Mouse (Mus musculus) v-Abl transformed pro-B cells (cell line): ENCODE data around the gene Gm17428.
"Not testable (repeated sequence)": the region's sequence is repeated elsewhere in the genome, so short reads cannot be mapped to it uniquely, and the experiment has no call there.

Experiments used
- in situ Hi-C, 2 experiments: fragments of 400-800 bp; cut with MboI; formaldehyde crosslinking; loops; one replicate each; pipeline ENCODE4 v1.15.1; 2025; ENCODE audit not compliant: unreplicated experiment in 2 of 2

Gm17428 gene

DNA sequence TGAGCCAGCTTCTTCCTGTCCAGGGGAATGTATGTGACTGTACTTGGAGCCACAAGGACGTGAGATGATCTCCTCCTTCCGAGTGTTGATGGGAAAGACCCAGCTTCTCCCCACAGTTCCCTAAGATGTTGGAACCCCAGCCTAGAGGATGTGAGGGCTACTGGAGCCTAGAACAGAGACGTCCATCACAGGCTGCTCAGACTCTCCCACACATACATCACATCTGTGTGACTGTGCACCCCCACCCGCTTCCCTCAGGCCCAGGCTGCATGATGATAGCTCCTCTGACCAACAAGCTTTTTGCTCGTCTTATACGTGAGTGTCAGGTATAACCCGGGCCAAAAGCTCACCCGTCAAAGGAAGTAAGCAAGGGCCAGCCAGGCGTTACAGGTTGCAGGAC, 28.0 kb upstream of the Gm17428 start:
- in situ Hi-C loops = no loop called here

DNA sequence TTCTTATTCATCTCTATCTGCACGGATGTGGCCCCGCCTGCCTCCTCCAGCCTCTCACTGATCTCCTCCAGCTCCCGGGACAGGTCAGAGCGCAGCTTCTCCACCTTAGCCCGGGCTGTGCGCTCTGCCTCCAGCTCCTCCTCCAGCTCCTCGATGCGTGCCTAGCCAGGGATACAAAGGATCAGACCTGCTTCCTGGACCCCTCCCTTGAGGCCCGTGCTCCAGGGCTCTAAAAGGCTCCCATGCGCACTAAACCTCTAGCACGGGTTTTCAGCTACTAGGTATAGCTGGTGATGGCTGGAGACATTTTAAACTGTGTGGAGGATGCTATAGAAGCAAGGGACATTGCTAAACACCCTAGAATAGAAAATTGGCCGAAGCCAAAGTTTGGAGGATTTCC, 26.2 kb upstream of the Gm17428 start:
- in situ Hi-C loops = no loop called here

DNA sequence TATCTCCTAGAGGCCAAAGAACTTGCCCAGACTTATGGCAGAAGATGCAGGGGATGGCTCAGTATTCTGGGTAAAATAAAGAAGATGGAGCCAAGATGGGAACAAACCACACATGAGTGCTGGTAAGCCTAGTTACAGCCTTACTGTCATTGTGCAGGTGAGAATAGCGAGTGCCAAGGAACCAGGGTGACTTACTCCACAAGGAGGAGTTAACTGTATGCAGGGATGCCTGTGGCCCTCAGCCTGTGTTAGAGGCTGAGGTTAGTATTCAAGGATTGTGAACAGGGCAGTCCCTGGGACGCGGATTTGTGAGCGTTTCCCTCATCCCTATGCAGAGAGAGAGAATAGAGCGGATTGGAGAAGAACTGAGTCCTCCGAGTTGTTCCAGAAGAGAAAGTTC, 25.1 kb upstream of the Gm17428 start:
- in situ Hi-C loops = no loop called here

DNA sequence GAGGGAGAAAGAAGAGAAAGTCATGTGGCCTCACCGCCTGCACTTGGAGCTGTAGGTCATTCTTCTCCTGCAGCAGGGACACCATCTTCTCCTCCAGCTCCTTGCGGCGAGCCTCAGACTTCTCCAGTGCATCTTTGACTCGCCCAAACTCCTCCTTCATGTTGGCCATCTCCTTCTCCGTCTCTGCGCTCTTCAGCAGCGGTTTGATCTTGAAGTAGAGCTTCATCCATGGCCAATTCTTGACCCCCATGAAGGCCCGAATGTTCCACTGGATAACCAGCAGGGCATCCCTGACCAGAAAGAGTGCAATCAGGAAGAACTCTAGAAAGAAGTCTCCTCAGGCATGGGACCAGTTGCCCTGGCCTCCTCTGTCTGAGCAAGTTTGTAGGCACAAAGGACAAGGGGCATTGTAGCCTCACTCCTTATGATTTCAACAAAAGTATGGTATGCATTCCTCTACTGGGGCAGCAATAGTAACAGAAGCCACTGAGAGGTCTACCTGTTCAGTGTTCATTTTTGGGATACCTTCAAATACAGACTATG, 23.0 kb upstream of the Gm17428 start:
- in situ Hi-C loops = no loop called here

DNA sequence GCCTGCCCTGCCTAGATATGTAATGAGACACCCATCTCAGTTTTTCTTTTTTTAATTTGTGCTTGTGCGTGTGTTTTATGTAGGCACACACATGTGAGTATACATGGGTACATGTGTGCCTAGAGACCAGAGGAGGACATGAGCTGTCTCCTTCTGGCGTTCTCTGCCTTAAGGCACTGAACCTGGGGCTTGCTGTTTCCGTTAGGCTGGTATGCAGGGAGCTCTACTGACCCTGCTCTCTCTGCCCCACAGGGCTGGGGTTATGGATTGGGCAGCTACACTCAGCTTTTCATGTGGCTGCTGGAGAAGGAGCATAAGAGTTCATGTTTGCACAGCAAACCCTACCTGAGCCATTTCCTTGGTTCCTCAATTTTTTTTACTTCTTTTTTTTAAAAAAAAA, 22.3 kb upstream of the Gm17428 start:
- in situ Hi-C loops = no loop called here

DNA sequence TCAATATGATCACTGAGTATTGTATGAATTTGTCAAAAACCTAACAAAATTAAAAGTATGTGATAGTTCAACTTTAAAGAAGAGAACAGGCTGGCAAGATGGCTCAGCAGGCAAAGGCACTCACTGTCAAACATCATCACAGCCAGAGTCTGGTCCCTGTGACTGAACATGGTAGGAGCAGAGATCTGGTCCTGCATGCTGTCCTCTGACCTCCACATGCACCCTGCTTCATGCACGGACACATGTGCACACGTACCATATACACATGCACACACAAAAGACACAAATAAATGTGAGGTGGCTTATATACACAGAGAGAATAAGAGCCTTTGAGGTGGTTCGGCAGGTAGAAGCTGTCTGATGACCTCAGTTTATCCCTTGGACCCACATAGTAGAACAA, 21.3 kb upstream of the Gm17428 start:
- in situ Hi-C loops = no loop called here

DNA sequence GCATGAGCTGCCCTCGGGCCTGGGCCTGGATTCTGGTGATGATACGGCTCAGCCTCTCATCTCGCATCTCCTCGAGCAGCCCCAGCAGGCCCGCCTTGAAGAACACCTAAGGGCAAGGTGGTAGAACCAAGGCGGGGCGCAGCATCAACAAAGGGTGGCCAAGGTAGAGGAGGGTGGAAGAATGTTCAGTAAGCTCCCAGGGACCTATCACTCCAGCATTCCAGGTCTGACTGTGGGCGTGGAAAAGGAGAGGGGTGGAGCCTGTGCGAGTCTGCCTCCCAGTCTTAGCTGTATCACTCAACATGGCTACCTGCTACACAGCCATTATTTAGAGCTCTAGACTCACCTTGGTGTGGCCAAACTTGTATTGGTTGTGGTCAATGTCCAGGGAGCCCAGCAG, 20.2 kb upstream of the Gm17428 start:
- in situ Hi-C loops = no loop called here

DNA sequence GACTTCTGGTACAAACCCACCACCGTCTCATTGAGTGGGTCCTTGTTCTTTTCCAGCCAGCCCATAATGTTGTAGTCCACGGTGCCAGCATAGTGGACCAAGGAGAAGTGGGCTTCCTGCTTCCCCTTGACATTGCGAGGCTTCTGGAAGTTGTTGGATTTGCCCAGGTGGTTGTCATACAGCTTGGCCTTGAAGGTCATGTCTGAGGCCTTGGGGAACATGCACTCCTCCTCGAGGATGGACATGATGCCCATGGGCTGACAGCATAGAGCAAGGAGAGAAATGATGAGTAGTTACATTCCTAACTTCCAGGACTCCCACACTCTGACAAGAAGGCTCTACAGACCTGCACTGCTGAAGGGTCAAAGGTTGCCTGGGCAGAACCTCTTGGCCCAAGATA, 18.2 kb upstream of the Gm17428 start:
- in situ Hi-C loops = no loop called here

DNA sequence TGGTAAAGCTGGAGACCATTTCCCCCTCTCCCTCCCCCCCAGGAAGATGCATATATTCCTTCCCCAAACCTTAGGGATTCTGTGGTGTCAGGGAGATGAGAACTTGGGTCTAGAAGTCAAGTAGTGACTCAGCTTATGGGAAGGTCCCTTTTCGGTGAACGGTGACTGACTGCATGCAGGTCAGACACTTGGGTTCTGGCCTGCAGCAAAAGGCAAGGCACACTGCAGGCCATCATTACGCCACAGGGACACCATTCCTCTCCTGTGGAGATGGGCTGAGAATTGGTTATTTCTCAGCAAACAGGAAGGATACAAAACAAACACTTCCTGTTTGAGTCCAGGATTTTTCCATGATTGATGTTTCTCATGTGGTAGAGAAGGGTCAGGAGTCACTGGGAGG, 17.5 kb upstream of the Gm17428 start:
- in situ Hi-C loops = no loop called here

DNA sequence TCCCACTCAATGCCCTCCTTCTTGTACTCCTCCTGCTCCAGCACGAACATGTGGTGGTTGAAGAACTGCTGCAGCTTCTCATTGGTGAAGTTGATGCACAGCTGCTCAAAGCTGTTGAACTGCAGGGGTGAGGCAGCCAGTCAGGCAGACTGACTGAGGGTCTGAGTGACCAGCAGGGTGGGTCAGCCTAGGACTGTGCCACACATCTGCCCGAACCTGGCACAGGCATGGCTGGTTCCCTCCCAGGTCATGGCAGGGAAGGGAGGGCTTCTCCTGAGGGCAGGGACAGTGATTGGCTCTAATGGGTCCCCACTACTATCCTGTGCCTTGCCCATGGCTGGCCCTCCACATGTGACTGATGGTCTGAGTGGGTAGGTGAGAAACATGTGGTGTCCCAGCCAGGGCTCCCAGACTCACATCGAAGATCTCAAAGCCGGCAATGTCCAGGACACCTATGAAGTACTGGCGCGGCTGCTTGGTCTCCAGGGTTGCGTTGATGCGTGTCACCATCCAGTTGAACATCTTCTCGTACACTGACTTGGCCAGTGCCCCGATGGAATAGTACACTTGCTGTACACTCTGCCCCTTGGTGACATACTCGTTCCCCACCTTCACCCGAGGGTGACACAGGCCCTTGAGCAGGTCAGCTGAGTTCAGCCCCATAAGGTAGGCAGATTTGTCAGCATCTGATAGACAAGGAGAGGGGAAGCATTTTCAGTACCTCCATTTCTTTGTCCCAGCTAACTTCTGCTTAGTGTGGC, 16.7 kb upstream of the Gm17428 start:
- in situ Hi-C loops = not testable (repeated sequence)

DNA sequence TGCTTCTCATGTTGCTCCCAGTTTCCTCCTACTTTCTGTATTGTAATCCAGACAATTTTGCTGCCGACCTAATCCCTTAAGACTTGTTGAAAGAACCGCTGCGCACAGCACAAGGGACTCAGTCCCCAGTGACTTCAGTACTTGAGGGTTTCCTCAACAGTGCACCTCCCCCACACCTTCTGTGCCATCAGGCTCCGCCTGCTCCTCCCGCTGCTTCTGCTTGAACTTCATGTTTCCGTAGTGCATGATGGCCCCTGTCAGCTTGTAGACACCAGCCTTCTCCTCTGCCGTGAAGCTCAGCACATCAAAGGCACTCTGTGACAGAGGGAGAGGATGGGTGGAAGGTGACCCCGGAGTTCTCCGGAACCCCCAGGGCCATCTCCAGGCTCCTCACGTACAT, 16.0 kb upstream of the Gm17428 start:
- in situ Hi-C loops = no loop called here

DNA sequence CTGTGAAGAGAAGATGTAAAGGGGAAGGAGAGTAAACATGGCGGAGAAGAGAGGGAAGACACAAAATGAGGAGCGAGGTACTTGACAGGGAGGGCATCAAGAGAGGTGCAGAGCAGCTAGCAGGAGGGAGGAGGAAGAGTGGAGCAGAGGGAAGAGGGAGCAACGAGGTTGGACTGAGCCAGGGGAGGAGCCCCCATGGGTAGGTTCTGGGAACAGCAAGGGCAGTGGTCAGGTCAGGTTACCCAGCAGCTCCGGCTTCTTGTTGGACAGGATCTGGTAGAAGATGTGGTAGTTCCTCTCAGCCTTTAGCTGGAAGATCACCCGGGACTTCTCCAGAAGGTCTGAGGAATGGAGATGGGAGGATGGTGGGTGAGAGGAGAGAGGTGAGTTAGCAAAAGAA, 15.2 kb upstream of the Gm17428 start:
- in situ Hi-C loops = no loop called here

DNA sequence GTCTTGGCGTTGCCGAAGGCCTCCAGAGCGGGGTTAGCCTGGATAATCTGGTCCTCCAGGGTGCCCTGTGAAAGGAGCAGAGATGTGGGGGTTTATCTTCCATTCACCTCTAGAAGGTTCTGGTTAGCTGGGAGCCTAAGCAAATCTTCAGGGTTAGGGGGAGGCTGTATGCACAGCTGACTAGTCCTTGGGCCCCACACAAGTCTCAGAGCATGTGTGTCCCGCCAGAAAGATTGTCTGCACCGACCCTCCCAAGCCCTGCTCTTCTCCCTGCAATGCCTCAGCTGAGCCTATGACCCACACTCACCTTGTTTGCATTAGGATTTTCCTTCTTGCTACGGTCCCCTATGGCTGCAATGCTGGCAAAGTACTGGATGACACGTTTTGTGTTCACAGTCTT, 14.0 kb upstream of the Gm17428 start:
- in situ Hi-C loops = no loop called here

DNA sequence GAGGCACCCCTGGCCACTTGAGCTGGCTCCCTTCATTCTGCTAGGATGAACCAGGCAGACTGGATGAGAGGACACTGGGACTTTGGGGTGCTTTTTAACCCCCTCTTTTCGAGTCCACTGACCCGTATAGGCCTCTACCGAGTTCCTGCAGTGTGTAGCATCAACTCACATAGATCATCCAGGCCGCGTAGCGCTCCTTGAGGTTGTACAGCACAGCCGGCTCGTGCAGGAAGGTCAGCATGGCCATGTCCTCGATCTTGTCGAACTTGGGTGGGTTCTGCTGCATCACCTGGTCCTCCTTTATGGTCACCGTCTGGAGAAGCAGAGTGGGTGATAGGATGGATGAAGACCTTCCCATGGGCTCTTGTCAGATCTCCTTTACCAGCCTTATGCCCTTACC, 13.0 kb upstream of the Gm17428 start:
- in situ Hi-C loops = no loop called here

DNA sequence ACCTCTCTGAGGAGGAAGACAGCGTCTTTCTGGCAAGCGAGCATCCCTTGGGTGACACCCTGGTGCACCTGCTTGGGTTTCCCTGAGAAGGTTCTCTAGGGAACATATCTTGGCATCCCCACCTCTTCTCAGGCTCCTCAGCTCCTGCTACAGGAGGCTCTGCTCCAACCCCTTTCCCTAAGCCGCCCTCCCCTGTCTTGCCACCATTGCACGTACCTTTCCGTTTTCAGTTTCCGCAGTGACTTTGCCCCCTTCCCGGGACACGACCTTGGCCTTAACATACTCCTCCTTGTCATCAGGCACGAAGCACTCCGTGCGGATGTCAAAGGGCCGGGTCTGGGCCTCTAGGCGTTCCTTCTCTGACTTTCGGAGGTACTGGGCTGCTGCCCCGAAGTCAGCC, 11.7 kb upstream of the Gm17428 start:
- in situ Hi-C loops = no loop called here

DNA sequence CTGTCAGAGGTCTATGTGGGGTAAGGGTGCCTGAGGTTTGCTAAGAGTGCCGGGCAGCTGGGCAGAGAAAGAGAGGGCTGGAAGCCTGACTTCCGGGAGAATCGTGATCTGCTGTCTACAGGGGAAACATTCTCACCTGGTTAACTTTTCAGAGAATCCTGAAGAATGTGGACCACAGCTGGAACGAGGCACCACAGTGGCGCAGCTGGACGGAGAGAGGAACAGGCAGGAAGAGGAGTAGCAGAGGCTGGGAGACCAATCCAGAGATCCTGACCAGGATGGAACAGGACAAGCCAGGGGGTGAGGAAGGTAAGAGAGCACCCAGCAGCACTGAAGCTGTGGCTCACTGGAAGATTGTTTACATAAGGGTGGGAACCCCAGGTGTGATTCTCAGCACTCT, 11.1 kb upstream of the Gm17428 start:
- in situ Hi-C loops = no loop called here

DNA sequence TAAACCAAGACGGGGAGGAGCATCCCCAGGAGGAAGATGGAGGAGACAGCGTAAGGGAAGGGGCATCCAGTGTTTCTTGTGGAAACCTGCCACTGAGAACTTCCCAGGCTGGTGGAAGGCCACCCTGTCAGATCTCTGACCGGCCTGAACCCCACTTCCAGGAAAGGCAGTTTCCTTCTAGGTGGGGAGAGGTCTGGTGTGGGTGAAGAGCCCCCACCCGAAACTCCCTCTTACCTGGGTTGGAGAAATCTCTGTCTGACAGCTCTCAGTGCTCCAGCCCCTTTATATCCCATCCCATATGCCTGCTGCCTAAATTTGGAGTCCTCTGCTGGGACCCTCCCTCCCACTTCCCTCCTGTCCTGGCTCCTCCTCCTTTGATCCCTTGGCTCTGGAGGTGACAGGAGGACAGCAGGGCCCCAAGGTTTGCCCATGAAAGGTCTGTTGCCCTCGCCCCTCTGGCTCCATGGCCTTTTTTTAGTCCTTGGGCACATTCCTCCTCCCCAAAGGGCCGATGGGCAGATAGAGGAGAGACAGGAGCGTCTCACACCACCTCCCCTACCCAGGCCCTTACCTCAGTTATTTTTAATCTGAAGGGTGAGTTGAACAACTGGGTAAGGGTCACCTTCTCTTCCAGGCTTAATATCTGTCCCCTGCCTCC, 10.3 kb upstream of the Gm17428 start, which contains the start of gene Myh6:
Myh6 (minus strand) TSS at position 608 of the 658 bp plus-strand sequence.
- in situ Hi-C loops = no loop called here

DNA sequence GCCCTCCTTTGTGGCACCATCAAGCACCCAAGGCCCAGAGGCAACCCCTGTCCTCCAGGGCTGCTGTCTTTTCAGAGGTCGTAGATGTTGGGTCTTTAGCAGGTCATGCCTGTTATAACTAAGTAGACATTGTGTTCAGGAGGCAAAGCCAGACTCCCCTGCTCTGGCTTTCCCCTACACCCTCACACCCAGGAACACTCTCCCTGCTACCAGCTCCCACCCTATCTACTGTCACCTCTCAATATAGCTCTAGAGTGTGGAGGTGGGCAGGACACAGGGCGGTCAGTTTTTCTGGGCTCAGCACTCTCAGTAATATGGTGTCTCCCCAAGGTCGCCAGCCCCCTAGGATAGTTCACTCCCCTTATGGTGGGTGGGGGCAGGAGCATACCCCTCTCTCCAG, 8.9 kb upstream of the Gm17428 start:
- in situ Hi-C loops = no loop called here

DNA sequence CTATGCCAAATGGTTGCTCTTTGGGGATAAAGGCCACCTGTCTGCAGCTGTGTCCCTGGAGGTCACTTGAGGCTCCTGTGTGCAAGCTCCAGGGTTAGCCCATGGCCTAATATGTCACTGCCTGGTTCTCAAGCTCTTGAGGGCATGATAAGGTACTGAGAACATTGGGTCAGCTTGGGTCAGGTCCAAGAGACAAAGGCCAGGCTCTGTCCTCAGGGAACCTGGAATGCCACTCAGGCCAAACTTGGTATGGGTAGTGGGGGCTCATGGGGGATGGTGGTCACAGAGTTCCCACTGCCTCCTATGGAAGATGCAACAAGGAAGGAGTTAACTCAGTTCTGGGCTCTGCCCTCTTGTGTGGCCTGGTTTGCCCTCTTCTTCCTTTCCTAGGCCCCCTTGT, 8.4 kb upstream of the Gm17428 start:
- in situ Hi-C loops = no loop called here

DNA sequence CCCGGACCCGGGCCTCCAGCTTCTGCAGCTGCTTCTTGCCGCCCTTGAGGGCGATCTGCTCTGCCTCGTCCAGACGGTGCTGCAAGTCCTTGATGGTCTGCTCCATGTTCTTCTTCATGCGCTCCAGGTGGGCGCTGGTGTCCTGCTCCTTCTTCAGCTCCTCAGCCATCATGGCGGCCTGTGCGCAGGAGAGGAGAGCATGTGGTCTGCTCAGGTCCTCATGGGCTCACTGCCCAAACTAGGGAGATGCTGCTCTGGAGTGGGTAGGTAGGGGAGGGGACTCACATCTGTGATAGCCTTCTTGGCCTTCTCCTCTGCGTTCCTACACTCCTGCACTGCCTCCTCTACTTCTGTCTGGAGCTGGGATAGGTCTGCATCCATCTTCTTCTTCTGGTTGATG, 3.9 kb upstream of the Gm17428 start:
- in situ Hi-C loops = not testable (repeated sequence)

DNA sequence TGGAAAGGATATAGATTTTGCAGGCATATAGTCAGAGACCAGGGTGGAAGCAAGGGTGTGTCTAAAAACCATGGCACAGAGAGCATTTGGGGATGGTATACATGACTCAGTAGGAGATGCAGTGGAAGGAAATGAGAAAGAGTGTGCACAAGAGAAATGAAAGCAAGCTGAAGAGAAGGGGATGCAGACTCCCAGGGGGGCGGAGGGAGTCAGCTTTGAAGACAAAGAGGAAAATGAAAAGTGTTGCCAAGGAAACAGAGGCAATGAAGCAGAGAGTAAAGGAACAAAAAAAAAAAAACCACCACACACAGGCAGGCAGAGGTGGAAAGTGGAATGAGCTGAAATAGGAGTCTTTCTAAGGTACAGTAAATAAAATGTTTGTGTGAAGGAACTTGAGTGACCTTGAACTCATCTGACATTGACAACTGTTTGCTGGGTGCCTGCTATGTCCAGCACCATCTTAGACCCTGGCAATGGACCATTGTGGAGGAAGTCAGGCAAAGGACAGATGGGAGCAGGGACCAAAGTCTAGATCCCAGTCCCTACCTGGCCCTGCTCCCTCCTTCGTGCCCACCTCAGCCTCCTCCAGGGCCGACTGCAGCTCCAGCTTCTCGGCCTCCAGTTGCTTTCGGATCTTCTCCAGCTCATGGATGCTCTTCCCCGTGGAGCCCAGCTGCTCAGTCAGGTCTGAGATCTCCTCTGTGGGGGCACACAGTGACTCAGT, 2.5 kb upstream of the Gm17428 start:
- in situ Hi-C loops = no loop called here

DNA sequence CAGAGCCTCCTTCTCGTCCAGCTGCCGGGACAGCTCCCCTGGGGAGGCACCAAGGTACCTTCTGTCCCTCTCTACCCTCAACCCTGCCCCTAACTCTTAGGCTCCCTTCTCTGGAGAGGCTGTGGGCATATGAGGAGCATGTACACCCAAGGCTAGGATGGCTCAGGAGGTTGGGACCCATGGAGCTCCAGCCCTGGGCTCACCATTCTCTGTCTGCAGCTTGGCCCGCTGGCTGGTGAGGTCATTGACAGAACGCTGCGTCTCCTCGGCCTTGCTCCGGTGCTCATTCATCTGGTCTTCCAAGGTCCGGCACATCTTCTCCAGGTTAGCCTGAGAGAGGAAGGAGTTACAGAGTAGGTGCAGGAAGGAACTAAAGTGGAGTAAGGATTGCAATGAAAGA, 1.9 kb downstream of the Gm17428 start:
- in situ Hi-C loops = no loop called here
